Mouse (Mus musculus) adrenal gland, postnatal 25 days (tissue): ENCODE measurements around the gene Tcf25. TPM values are rescaled to one million over a fixed set of nuclear protein-coding genes. Genes with fewer than 3 reads are reported as not detected.
"Not testable (repeated sequence)": the region's sequence is repeated elsewhere in the genome, so short reads cannot be mapped to it uniquely, and the experiment has no call there.

ENCODE experiments used
- DNase-seq: peaks from one replicate; pipeline ENCODE4 v3.0.0; 2021; ENCODE audit warnings: mixed read lengths
- total RNA-seq: library from RNA; stranded (reverse); gene quantifications from 2 replicates; pipeline ENCODE4 v1.2.3, GENCODE M21; 2021

The Tcf25 gene
- total RNA-seq, 1 experiment from 2014 or later, result 203 TPM

DNA sequence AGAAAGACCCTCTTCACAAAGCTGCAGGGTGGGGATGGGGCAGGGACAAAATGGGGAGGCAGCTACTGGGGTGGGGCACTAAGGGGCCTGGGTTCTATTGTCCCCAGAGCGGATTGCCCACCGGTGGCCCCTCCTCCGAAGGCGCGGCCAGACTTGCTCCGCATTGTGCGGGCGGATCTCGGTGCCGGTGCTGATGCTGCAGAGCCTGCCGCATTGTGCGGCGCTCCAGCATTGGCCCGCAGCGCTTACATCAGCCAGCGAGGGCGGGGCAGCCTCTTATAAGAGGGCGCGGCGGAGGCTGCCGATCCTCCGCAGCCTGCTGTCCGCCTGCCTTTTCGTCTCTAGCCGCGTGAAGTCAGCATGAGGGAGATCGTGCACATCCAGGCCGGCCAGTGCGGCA lies 37.7 kb downstream of the Tcf25 start, which contains the start of gene Tubb3:
TSS of gene Tubb3 (plus strand) at position 179 of the 400 bp plus-strand sequence.
- DNase-seq, result peak; percentile 68

DNA sequence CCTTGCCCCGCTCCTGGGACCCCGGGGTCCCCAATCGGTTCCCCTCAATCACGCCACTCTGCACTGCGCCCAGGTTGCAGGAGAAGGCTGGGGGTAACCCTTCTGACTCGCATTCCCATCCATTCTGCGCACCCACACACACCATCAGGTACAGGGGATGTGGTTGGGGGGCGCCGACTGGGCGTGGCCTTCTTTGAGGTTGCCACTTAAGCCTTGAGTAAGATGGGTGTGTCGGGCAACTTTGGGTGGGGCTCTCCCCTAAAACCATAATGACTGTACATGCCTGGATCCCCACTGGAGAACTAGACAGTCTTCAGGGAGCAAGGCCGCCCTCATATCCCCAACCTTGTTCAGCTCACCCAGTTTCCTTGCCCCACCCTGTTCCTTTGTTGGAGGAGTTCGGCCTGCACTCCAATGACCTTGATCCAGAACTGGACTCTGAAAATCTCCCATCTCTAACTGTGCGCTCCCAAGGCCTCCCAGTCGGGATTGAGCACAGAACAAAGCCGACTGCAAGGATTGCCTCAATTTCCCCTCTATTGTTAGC lies 38.3 kb downstream of the Tcf25 start:
- DNase-seq, result no peak

GRCm38 (mm10) chr8:123412560-123413170 lies 39.1 kb downstream of the Tcf25 start:
- DNase-seq, result no peak

GRCm38 (mm10) chr8:123414255-123414654 lies 40.7 kb downstream of the Tcf25 start:
- no peak for DNase-seq

DNA sequence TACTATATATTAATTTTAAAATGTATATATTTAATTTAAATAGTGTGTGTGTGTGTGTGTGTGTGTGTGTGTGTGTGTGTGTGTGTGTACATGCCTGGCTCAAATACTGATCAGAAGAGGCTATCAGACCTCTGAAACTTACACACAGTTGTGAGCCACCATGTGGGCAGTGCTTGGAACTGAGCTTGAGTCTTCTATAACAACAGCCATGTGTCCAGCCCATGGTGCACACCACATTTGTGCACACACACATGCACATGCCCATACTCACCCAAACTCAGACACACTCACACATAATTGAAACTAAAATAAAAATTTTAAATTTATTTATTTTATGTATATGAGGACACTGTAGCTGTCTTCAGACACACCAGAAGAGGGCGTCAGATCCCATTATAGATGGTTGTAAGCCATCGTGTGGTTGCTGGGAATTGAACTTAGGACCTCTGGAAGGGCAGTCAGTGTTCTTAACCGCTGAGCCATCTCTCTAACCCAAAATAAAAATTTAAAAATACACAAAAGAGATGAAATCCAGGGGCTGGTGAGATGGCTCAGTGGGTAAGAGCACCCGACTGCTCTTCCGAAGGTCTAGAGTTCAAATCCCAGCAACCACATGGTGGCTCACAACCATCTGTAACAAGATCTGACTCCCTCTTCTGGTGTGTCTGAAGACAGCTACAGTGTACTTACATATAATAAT lies 41.6 kb downstream of the Tcf25 start:
- not testable (repeated sequence) for DNase-seq

GRCm38 (mm10) chr8:123415967-123416943 lies 42.7 kb downstream of the Tcf25 start:
- DNase-seq, result no peak

DNA sequence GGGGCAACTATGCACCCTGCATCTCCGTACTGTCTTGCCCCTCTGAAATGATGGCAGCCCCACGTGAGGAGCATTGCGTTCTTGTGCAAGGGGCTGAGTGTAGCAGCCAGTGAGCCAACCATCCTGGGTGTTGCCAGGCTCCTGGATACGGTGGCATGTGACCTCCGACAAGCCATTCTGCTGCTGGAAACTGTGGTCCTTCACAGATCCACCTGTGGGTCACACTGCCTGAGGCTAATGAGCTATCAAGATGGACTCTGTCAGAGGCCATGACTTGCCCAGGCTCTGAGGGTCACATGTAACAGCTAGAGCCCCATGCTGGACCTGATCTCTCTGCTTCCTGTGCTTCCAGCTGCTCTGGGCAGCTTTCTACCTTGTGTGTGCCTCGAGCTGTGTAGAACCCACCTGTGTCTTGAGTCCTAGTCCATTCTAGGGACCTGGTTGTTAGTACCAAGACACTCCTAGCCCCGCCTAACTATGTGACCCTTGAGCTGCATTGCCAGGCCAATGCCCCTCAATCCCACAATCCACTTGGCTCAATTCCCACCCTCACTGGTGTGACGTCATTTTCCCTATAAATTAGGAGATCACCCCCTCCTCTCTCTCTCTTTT lies 43.5 kb downstream of the Tcf25 start:
- DNase-seq, result no peak

DNA sequence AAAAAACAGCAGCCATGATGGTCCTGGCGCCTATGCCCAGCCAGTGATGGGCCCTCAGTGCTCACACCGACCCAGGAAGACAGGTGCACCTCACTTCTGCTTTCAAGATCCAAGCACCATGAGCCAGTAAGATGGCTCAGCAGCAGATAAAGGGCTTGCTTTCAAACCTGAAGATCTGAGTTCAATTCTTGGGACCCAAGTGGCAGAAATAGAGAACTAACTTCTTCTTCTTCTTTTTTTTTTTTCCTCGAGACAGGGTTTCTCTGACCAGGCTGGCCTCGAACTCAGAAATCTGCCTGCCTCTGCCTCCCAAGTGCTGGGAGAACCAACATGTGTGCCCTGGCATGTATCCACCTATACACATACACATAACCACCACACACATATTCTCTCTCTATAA lies 46.2 kb downstream of the Tcf25 start:
- no peak for DNase-seq

GRCm38 (mm10) chr8:123420525-123421281 lies 47.1 kb downstream of the Tcf25 start:
- DNase-seq, result no peak

DNA sequence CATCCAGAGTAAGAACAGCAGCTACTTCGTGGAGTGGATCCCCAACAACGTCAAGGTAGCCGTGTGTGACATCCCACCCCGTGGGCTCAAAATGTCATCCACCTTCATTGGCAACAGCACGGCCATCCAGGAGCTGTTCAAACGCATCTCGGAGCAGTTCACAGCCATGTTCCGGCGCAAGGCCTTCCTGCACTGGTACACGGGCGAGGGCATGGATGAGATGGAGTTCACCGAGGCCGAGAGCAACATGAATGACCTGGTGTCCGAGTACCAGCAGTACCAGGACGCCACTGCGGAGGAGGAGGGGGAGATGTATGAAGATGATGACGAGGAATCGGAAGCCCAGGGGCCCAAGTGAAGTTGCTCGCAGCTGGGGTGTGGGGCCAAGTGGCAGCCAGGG lies 47.8 kb downstream of the Tcf25 start:
- no peak for DNase-seq

DNA sequence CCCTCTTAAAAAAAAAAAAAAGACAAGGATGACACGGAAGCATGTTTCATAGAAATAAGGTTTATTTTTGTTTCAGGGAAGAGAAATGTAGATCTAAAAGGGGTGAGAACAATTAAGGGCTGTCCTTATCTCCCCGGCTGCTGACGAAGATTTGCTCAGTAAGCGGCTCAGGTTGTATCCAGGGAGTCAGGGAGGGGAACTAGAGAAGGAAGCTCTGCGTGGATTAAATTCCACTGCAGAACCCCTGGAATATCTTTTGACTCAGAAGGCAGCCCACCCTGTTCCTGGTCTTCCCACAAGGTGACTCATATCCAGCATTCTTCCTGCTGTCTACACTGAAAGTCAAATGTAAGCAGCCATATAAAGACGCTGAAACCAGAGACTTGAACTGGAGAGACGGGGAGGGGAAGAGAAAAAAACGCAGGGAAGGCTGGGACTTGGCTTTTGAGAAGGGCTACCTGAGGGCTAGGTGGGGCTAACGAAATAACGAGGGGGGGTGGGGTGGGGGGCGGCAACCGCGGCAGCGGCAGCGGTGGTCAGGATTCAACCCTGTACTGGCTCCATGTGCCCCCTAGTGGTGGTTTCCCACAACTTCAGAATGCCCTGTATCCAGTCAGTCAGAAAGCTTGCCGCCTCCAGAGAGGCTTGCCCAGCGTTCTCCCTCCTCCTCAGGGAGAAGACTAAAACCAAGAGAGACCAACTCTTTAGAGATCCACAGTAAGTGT lies 48.7 kb downstream of the Tcf25 start:
- peak; percentile 68 for DNase-seq

DNA sequence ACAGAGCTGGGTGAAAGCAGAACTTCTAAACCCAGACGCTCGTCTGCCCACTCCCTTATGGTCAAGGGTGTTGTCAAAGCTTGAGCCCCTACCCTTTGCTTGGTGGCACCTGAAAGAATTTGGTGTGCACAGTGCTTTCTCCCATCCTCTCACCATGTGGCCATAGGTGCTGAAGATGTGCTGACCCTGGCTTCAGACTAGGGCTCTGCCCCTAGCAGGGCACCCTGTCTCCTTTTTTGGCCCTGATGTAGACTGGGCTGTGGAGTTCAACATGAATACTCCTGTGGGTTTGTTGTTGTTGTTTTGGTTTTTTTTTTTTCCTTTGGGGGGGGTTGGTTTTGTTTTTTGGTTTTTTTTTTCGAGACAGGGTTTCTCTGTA lies 49.2 kb downstream of the Tcf25 start:
- DNase-seq, result no peak

DNA sequence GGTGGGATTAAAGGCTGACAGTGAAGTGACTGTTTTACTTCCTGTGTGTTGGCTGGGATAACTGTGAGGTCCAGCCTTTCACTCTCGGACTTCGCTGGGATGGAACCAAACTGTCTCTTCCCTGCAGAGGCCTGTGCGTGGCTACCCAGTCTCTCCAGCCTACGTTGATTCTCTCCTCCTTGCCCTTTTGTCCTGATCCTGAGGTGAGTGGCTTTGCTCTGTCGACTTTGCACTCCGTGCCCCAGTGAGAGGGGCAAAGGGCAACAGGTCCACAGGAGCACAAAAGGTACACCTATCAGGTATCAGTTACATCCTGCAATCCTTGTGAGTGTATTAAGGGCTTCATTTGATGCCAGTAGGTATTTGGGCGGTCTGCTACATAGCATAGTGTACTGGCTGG lies 49.9 kb downstream of the Tcf25 start, which contains the start of gene Def8:
TSS of gene Def8 (plus strand) at position 87 of the 400 bp plus-strand sequence.
- no peak for DNase-seq

GRCm38 (mm10) chr8:123426511-123427509 lies 53.3 kb downstream of the Tcf25 start:
- no peak for DNase-seq

DNA sequence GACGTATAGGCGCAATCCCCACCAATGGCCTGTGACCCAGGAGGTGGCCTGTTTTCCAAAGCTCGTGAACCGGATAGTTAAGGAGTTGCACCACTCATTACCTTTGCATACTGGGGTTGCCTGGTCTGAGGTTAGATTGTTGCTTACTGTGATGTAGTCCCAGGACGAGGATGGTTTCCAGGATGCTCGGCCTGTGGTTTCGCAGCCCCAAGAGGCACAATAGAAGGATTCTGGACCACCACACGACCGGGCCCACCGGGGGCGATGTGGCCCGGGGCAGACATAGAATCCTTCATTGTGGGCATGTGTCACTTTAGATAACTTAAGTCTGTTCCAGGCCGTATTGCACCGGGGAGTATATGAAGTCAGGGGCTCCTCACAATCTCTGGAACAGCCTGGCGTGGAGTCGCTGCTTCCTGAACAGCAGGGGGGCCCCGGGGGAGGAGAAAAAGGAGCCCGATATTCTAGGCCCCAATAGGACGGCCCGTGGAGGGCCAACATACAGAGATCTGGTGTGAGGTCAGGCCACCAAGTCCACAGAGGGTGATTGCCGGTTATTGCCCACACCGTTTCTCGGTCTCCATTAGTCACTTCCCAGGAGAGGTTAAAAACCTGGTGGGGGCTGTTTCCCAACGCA lies 54.2 kb downstream of the Tcf25 start:
- DNase-seq, result no peak

DNA sequence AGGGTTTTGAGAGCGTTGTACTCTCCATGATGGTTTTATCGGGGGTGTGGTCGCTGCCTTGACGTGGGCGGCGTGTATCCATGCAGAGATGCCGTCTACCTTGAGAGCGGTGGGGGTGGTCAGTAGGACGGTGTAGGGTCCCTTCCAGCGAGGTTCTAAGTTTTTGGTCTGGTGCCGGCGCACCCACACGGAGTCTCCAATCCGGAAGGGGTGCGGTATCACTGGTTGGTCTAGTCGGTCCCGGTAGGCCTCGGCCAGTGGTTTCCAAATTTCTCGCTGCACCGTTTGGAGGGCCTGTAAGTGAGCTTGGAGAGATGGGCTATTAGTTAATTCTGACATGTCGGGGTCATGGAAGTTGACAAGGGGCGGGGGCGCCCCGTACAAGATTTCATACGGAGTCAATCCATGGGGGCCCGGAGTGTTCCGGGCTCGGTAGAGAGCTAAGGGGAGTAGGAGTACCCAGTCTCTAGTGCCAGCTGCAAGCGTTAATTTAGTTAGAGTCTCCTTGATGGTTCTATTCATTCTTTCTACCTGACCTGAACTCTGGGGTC lies 54.9 kb downstream of the Tcf25 start:
- no peak for DNase-seq

- DNase-seq, result no peak
These were observed 55.6 kb downstream of the Tcf25 start for GRCm38 (mm10) chr8:123428939-123429721.

GRCm38 (mm10) chr8:123429722-123430013 lies 56.1 kb downstream of the Tcf25 start:
- not testable (repeated sequence) for DNase-seq
